Mouse (Mus musculus) lung, postnatal 0 days (tissue): ENCODE measurements at regions not wholly inside any gene's neighbourhood (a gene's known extent, or its start where the extent isn't known, plus 50 kb on each side); places are given as distances from the start of the nearest gene placed in this dataset.
"Not testable (repeated sequence)": the region's sequence is repeated elsewhere in the genome, so short reads cannot be mapped to it uniquely, and the experiment has no call there.

Experiments
- ATAC-seq: fragments of 200-750 bp; cut with Nextera tagmentation; 2 replicates; pipeline ENCODE4 v1.8.0; 2017; ENCODE audit warnings: moderate library complexity
- DNase-seq: peaks from one replicate; pipeline ENCODE4 v3.0.0-alpha.2; 2016; ENCODE audit warnings: low spot score
- H3K27ac ChIP-seq: fragments of 300-500 bp; sonication (generic); 2 replicates; pipeline ENCODE4 v1.5.1; 2014; ENCODE audit warnings: antibody characterized with exemption, mild to moderate bottlenecking, low read length, mixed read lengths
- H3K27me3 ChIP-seq: fragments of 300-500 bp; sonication (generic); replicated peaks from 2 replicates; pipeline ENCODE4 v1.6.1; 2014; ENCODE audit warnings: low read length, mixed read lengths; ENCODE audit not compliant: insufficient read depth
- H3K36me3 ChIP-seq: fragments of 300-500 bp; sonication (generic); 2 replicates; pipeline ENCODE4 v1.6.1; 2014; ENCODE audit warnings: low read length, mixed read lengths; ENCODE audit not compliant: insufficient read depth
- H3K4me1 ChIP-seq: fragments of 300-500 bp; sonication (generic); 2 replicates; pipeline ENCODE4 v1.6.1; 2014; ENCODE audit warnings: antibody characterized with exemption, low read depth, low read length, mixed read lengths; ENCODE audit not compliant: insufficient read depth
- H3K4me2 ChIP-seq: fragments of 300-500 bp; sonication (generic); replicated peaks from 2 replicates; pipeline ENCODE4 v1.6.1; 2014; ENCODE audit warnings: low read depth, mild to moderate bottlenecking, low read length, moderate library complexity, mixed read lengths
- H3K4me3 ChIP-seq: fragments of 300-500 bp; sonication (generic); 2 replicates; pipeline ENCODE4 v1.5.1; 2014; ENCODE audit warnings: low read depth, low read length
- H3K9ac ChIP-seq: fragments of 300-500 bp; sonication (generic); replicated peaks from 2 replicates; pipeline ENCODE4 v1.6.1; 2014; ENCODE audit warnings: low read depth, mild to moderate bottlenecking
- H3K9me3 ChIP-seq: fragments of 300-500 bp; sonication (generic); 2 replicates; pipeline ENCODE4 v1.6.1; 2016; ENCODE audit warnings: low read length, mixed read lengths
- CTCF ChIP-seq: IDR thresholded peaks from 2 replicates; pipeline ENCODE4 v1.5.1; 2016; ENCODE audit warnings: antibody characterized with exemption, mild to moderate bottlenecking
- EP300 ChIP-seq: IDR thresholded peaks from 2 replicates; pipeline ENCODE4 v1.6.1; 2016; ENCODE audit warnings: antibody characterized with exemption, mild to moderate bottlenecking, control low read depth
- WGBS: fragments of 180-500 bp; shearing (Covaris S2); extraction: QIAGEN DNeasy Blood & Tissue Kit; methylation state at CpG from one replicate; pipeline ENCODE4 v1.1.7; 2014; 5-methylcytosine and 5-hydroxymethylcytosine counted together

DNA sequence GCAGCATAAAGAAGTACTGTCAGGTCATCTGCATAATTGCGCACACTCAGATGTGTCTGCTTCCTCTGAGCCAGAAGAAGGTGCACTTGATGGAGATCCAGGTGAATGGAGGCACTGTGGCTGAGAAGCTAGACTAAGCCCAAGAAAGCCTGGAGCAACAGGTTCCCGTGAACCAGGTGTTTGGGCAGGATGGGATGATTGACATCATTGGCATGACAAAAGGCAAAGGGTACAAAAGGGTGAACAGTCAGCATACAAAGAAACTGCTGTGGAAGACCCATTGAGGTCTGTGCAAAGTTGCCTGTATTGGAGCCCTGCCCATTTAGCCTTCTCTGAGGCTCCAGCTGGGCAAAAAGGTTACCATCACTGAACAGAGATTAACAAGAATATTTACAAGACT lies 337.0 kb upstream of the Zfp960 start:
- no peak for DNase-seq
- no peaks in the 10 kb centered on the region for H3K4me1 ChIP-seq
- no peak overlapping the region for H3K4me2 ChIP-seq
- no peaks in the 10 kb centered on the region for H3K9me3 ChIP-seq
- H3K36me3 ChIP-seq, result no peaks in the 10 kb centered on the region
- ATAC-seq, result no peak
- no peak overlapping the region for H3K27ac ChIP-seq
- TF ChIP-seq CTCF (no peak), EP300 (no peak)
- no peak overlapping the region for H3K9ac ChIP-seq
- no peaks in the 10 kb centered on the region for H3K27me3 ChIP-seq
- H3K4me3 ChIP-seq, result no peak overlapping the region
- 84% methylated on average over 2 of the region's 2 CpGs for whole genome bisulfite sequencing

DNA sequence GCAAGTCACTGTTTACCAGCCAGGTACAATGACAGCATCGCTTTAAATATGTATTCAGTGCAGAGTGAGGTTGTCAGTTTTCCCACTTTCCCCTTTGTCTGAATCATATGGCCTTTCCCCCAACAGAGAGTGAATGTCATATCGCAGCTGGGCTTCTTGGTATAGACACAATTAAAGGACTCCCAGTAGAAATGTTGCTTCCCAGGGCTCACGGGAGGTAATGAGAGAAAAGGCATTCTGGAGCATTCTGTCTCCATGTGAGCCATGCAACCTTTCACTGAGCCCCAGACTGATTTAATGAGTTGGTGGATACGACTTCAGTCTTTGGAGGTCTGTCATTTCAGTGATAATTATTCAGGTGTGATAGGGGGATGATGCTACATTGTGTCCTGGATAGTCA lies 310.8 kb upstream of the Zfp960 start:
- H3K9me3 ChIP-seq, result no peaks in the 10 kb centered on the region
- no peak overlapping the region for H3K9ac ChIP-seq
- no peaks in the 10 kb centered on the region for H3K36me3 ChIP-seq
- DNase-seq (no peak), ATAC-seq (no peak)
- H3K27me3 ChIP-seq, result no peaks in the 10 kb centered on the region
- H3K4me2 ChIP-seq, result no peak overlapping the region
- no peak overlapping the region for H3K4me3 ChIP-seq
- no peak overlapping the region for H3K27ac ChIP-seq
- 79% methylated on average over 4 of the region's 4 CpGs for WGBS
- no peak for TF ChIP-seq CTCF
- TF ChIP-seq EP300, result no peak
- H3K4me1 ChIP-seq, result no peaks in the 10 kb centered on the region

DNA sequence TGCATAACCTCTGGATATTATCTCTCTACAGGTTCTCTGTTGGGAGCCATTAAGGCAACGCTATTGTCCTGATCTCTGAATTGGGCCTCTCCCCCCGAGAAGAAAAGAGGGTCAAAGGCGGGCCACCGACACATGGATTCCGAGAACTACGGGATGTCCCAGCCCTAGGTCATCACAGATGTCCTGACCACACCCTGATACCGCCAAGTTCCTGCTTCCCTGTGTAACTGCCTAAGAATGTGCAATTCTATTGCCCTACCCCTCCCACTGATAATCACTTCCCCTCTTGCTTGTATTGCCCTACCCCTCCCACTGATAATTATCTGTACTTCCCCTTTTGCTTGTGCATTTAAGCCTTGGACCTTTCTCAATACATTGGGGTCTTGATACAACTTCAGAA lies 293.3 kb upstream of the Zfp960 start:
- 80% methylated on average over 6 of the region's 7 CpGs for WGBS
- H3K4me3 ChIP-seq, H3K9me3 ChIP-seq, H3K4me1 ChIP-seq, DNase-seq, H3K4me2 ChIP-seq, H3K9ac ChIP-seq, H3K36me3 ChIP-seq, H3K27me3 ChIP-seq, H3K27ac ChIP-seq, ATAC-seq: not testable (repeated sequence)

DNA sequence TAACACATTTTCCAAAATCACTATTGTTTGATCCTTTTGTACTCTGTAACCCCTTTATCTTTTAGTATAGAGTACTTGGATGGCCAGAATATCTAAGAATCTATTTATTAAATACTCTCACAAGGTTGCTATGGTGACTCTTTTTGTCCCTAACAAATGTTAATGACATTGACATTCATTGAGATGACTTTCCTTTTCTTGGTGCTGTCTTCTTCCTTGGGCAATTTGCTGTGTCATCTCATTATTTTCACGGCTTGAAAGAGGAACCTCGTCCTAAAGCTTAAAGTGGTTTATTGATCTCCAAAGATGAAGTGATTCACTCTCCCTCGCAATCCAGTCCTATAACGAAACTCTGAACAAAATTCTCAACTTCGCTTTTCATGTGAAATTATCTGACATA lies 265.6 kb upstream of the Zfp960 start:
- H3K27ac ChIP-seq, result no peak overlapping the region
- no peak overlapping the region for H3K4me2 ChIP-seq
- no peak overlapping the region for H3K9ac ChIP-seq
- no peaks in the 10 kb centered on the region for H3K4me1 ChIP-seq
- no peaks in the 10 kb centered on the region for H3K27me3 ChIP-seq
- no peaks in the 10 kb centered on the region for H3K36me3 ChIP-seq
- WGBS, result 79% methylated on average over 5 of the region's 5 CpGs
- no peaks in the 10 kb centered on the region for H3K9me3 ChIP-seq
- no peak overlapping the region for H3K4me3 ChIP-seq
- TF ChIP-seq CTCF, result no peak
- TF ChIP-seq EP300, result no peak
- DNase-seq (no peak), ATAC-seq (no peak)

DNA sequence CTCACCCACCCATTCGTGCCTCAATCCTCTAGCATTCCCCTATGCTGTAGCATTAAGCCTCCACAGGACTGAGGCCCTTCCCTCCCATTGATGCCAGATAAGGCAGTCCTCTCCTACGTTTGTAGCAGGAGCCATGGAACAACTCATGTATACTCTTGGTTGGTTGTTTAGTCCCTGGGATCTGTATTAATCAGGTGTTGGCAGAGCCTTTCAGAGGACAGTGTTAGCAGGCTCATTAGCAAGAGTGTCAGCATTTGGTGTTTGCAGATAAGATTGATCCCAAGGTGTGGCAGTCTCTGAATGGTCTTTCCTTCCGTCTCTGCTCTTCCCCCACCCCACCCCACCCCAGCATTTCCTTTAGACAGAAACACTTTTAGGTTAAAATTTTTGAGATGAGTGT lies 258.9 kb upstream of the Zfp960 start:
- Histone ChIP-seq H3K4me1 (no peaks in the 10 kb centered on the region), H3K4me2 (no peak overlapping the region), H3K9me3 (no peaks in the 10 kb centered on the region), H3K9ac (no peak overlapping the region), H3K27me3 (no peaks in the 10 kb centered on the region), H3K4me3 (no peak overlapping the region), H3K27ac (no peak overlapping the region), H3K36me3 (no peaks in the 10 kb centered on the region)
- no peak for TF ChIP-seq EP300
- no peak for TF ChIP-seq CTCF
- ATAC-seq, result no peak
- WGBS, result 24% methylated on average over 3 of the region's 3 CpGs
- no peak for DNase-seq

DNA sequence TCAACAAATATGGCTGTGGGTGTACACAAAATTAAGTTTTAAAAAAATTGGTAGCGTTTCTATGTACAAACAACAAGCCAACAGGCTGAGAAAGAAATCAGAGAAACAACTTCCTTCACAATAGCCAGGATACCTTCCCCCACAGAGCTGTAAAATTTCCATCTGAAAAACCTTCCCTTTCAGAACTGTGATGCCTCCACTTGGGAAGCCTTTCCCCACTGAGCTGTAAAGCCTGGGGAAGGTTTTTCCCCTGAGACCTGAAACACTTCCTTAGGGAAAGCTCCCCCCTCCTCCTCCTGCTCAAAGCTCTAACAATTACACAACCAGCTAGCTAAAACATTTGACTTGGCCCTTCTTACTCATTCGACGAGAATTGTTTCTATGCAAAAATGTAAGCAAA lies 245.5 kb upstream of the Zfp960 start:
- H3K4me3 ChIP-seq, result no peak overlapping the region
- 40% methylated on average over 3 of the region's 3 CpGs for WGBS
- H3K9ac ChIP-seq, result no peak overlapping the region

DNA sequence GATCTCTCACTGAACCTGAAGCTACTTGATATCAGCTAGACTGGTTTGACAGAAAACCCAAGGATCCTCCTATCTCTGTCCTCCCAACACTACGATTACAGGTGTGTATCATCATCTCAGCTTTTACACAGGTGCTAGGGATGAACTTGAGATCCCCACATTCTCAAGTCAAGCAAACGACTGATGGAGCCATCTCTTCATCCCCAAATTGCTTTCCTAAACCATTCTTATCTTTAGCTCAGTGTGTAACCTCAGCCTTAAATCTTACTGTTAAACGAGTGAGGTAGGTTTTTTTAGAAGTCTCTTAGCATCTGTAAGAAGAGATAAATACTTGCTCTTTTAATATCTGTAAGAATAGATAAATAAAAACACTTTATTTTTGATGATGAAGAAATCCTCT lies 242.2 kb upstream of the Zfp960 start:
- no peaks in the 10 kb centered on the region for H3K4me1 ChIP-seq
- TF ChIP-seq CTCF, result no peak
- no peak for TF ChIP-seq EP300
- H3K9me3 ChIP-seq, result no peaks in the 10 kb centered on the region
- DNase-seq (no peak), ATAC-seq (no peak)
- no peaks in the 10 kb centered on the region for H3K36me3 ChIP-seq
- no peak overlapping the region for H3K27ac ChIP-seq
- no peak overlapping the region for H3K4me2 ChIP-seq
- H3K4me3 ChIP-seq, result no peak overlapping the region
- 65% methylated on average over 3 of the region's 3 CpGs for WGBS
- no peaks in the 10 kb centered on the region for H3K27me3 ChIP-seq
- no peak overlapping the region for H3K9ac ChIP-seq

More for the DNA sequence above, 245.5 kb upstream of the Zfp960 start:
- Histone ChIP-seq H3K27me3 (no peaks in the 10 kb centered on the region), H3K4me2 (no peak overlapping the region), H3K9me3 (no peaks in the 10 kb centered on the region), H3K4me1 (no peaks in the 10 kb centered on the region), H3K27ac (no peak overlapping the region), H3K36me3 (no peaks in the 10 kb centered on the region)
- TF ChIP-seq CTCF, result no peak
- no peak for TF ChIP-seq EP300
- ATAC-seq (no peak), DNase-seq (no peak)
